Mouse (Mus musculus): ENCODE results near the gene Bhlha15.

DNA sequence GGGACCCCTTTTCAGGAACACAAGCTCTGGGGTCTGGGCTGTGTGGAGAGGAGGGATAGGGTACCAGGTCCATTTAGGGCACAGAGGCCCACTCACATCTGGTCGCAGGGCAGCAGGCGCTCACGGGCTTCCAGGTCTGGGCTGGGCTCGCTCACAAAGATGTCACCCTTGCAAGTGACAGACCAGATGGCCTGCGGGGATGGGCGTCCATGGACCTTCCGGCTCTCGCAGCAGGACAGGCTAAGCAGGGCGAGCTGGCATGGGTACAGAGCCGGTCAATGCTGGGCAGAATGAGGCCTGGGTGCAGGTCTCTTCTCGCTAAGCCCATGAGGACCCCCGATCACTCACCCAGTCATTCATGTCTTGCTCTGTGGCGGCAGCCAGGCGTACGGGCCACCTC lies 16.0 kb downstream of the Bhlha15 start:
- TF ChIP-seq CHD2 (IDR thresholded peaks at IDR 0.05; ENCODE audit: low read length) (no peak), GATA1 (IDR thresholded peaks at IDR 0.05; ENCODE audit: low read depth, low read length) (no peak), CTCF (IDR thresholded peaks at IDR 0.05 in 2 of 3, conservative IDR thresholded peaks at IDR 0.05 in 1 of 3; ENCODE audit: control insufficient read depth in 1 of 3, insufficient read depth in 1 of 3, low read depth in 2 of 3, low read length in 3 of 3, poor library complexity in 1 of 3, severe bottlenecking in 1 of 3) (no peak), ZNF384 (IDR thresholded peaks at IDR 0.05; ENCODE audit: low read depth, low read length) (no peak), TAL1 (IDR thresholded peaks at IDR 0.05; ENCODE audit: low read length) (no peak), POLR2A (IDR thresholded peaks at IDR 0.05; ENCODE audit: control insufficient read depth in 1 of 2, insufficient read depth in 1 of 2, low read depth in 1 of 2, low read length in 2 of 2, poor library complexity in 1 of 2) (no peak)

Measured in MEL (cell line).